Mouse (Mus musculus) left cerebral cortex, adult 18-20 months (tissue): ENCODE measurements around the gene Lama5. TPM values are rescaled to one million over a fixed set of nuclear protein-coding genes. Genes with fewer than 3 reads are reported as not detected.
"Not testable (repeated sequence)": the region's sequence is repeated elsewhere in the genome, so short reads cannot be mapped to it uniquely, and the experiment has no call there.

Source experiments
- DNase-seq, 2 experiments: peaks; one replicate each; pipeline ENCODE4 v3.0.0; 2021 to 2022; ENCODE audit warnings: low spot score in 2 of 2, mixed read lengths in 1 of 2
- long read RNA-seq, 2 experiments: library from polyadenylated mRNA; stranded (forward); transcript quantifications; one replicate each; pipeline ENCODE4 v2.0.0; 2021
- total RNA-seq, 2 experiments: library from RNA; stranded (reverse); gene quantifications; 2 replicates each; pipeline ENCODE4 v1.2.3; 2021

The Lama5 gene
- 10 to 100 TPM in 1 of 2 experiments, 1 to 10 TPM in 1; 8.2 to 11.2 TPM for total RNA-seq
- long read RNA-seq, experiment 1, partial matches to known transcripts, result 3 of 6 reads
- long read RNA-seq, experiment 1, other reads (novel, unspliced or antisense), result 3 of 6 reads
- long read RNA-seq, experiment 2, partial matches to known transcripts, result 4 of 6 reads
- long read RNA-seq, experiment 2, other reads (novel, unspliced or antisense), result 2 of 6 reads

GRCm38 (mm10) chr2:180225762-180226378 lies at the start of gene Lama5:
TSS of gene Lama5 (minus strand) at chr2:180225859.
- peak in 1 of 2 experiments; percentile 17 for DNase-seq

- DNase-seq, result no peak
Measured at GRCm38 (mm10) chr2:180274523-180274922, 48.9 kb upstream of the Lama5 start.

GRCm38 (mm10) chr2:180273394-180274244 lies 48.0 kb upstream of the Lama5 start, which contains the start of gene Cables2:
TSS of gene Cables2 (minus strand) at chr2:180273496.
- DNase-seq, result peak; percentile 85 to 93

GRCm38 (mm10) chr2:180272884-180273321 lies 47.2 kb upstream of the Lama5 start:
- DNase-seq, result no peak

- DNase-seq, result no peak
Measured at GRCm38 (mm10) chr2:180271804-180272395, 46.2 kb upstream of the Lama5 start.

GRCm38 (mm10) chr2:180270537-180271255 lies 45.0 kb upstream of the Lama5 start:
- no peak for DNase-seq

- DNase-seq, result no peak
Measured at GRCm38 (mm10) chr2:180269329-180269728, 43.7 kb upstream of the Lama5 start.

GRCm38 (mm10) chr2:180267955-180268354 lies 42.3 kb upstream of the Lama5 start:
- DNase-seq, result no peak

GRCm38 (mm10) chr2:180262891-180263290 lies 37.2 kb upstream of the Lama5 start:
- no peak for DNase-seq

- no peak for DNase-seq
Measured at GRCm38 (mm10) chr2:180262441-180262840, 36.8 kb upstream of the Lama5 start.

GRCm38 (mm10) chr2:180261901-180262300 lies 36.2 kb upstream of the Lama5 start:
- no peak for DNase-seq

- DNase-seq, result no peak
Measured at GRCm38 (mm10) chr2:180260610-180261480, 35.2 kb upstream of the Lama5 start.

- not testable (repeated sequence) for DNase-seq
Measured at GRCm38 (mm10) chr2:180259826-180260609, 34.4 kb upstream of the Lama5 start.

GRCm38 (mm10) chr2:180258951-180259484 lies 33.4 kb upstream of the Lama5 start:
- not testable (repeated sequence) for DNase-seq

GRCm38 (mm10) chr2:180257963-180258865 lies 32.6 kb upstream of the Lama5 start:
- DNase-seq, result no peak

GRCm38 (mm10) chr2:180257001-180257521 lies 31.4 kb upstream of the Lama5 start, which contains the start of gene Rps21:
TSS of gene Rps21 (plus strand) at chr2:180257377.
- peak; percentile 94 to 97 for DNase-seq

- no peak for DNase-seq
Measured at GRCm38 (mm10) chr2:180256296-180257000, 30.8 kb upstream of the Lama5 start.
